10 mouse cellular contexts compared by ENCODE assay signal in genomic region chr1:93080930-93081589, GRCm38 (mm10). TPM values are rescaled to one million over a fixed set of nuclear protein-coding genes. Genes with fewer than 3 reads are reported as not detected.
A peak's percentile ranks its signal among the peaks of the same experiment; 100 is the strongest.
DNase-seq lines count a peak whose midpoint lies in the region; ATAC-seq and TF ChIP-seq lines count a peak whose summit lies in the region.
"Had no signal": no experiment of that assay in that cellular context is flagged by ENCODE, and none has a peak within 500 bp of the region (broad histone marks: within the 10 kb centered on the region; RNA-seq: fewer than 3 reads in every experiment).

No protein-coding gene starts in this region.

- CTCF ChIA-PET in Patski (lab: Charles Lee) = interaction anchor here (0.8 to 1.4 kb wide), 4 partner anchors 11 to 66 kb away, joined by 3 to 5 read pairs (median 3); no protein-coding TSS in a partner anchor

- ATAC-seq in Patski = no peak

- in situ Hi-C loops in Patski (cut with MboI; ENCODE audit: low pct_unique_long_range_greater_than_20kb) = no loop called here

- peak; percentile 86 for TF ChIP-seq CTCF in Patski (IDR thresholded peaks at IDR 0.05)

- peak; percentile 44 to 57 for DNase-seq in heart, postnatal 14 days
- no peak for DNase-seq in heart, adult 11 months
- DNase-seq in 416B (ENCODE audit: low read depth) = peak; percentile 48
- no peak for DNase-seq in Patski (ENCODE audit: low read depth, low spot score)
- peak; percentile 78 for DNase-seq in cerebellum, postnatal 36 days
- peak; percentile 73 for DNase-seq in layer of hippocampus, postnatal 10 days (ENCODE audit: low spot score in 2 of 2)
- peak; percentile 24 to 37 for DNase-seq in monocyte, adult 2 months (ENCODE audit: low read depth in 1 of 2, low spot score in 2 of 2)
- no peak for DNase-seq in urinary bladder, adult 2 months (ENCODE audit: low spot score)

- intact Hi-C loops in heart, postnatal 14 days (cut with DNase I) = loop anchor here (2.0 to 5.0 kb wide), 2 partner anchors 69 to 126 kb away; no protein-coding TSS in a partner anchor

- POLR2A ChIA-PET in Patski (lab: Charles Lee) = no interaction called here

- H3K27me3 ChIP-seq in Patski = peaks cover 6% of the 10 kb centered on the region
- H3K27me3 ChIP-seq: embryonic facial prominence, embryonic 12.5 days; limb, embryonic 13.5 days had no signal

RNA-seq across cellular contexts. Expression of gene Kif1a, which starts 20.7 kb away (rescaled TPM):
- total RNA-seq in heart, postnatal 14 days (2021) = 1 to 10 TPM; 1.7 to 2.6 TPM
- not detected for polyA plus RNA-seq in Patski (2021)
- 100 to 1,000 TPM; 704 to 762 TPM for total RNA-seq in layer of hippocampus, postnatal 10 days (2021)
- polyA plus RNA-seq in urinary bladder, adult 2 months (2012; rRNA removed) = 3.3 and 5.0 TPM in 2 replicates

RNA-seq across cellular contexts. Expression of gene Agxt, which starts 54.0 kb away (rescaled TPM):
- total RNA-seq in heart, postnatal 14 days (2021) = not detected
- polyA plus RNA-seq in Patski (2021) = not detected
- total RNA-seq in layer of hippocampus, postnatal 10 days (2021) = not detected
- polyA plus RNA-seq in urinary bladder, adult 2 months (2012; rRNA removed) = not detected in 2 replicates
- polyA plus RNA-seq: embryonic facial prominence, embryonic 12.5 days; limb, embryonic 13.5 days had no signal

Comparison
In these comparisons a context has a peak if more than half of its experiments do, and no peak if none do; other contexts are left out.
1. DNase-seq: peak in heart, postnatal 14 days (2 of 2), 416B (single experiment), cerebellum, postnatal 36 days (2 of 2), layer of hippocampus, postnatal 10 days (2 of 2) and monocyte, adult 2 months (2 of 2); none in heart, adult 11 months (single experiment), Patski (single experiment) and urinary bladder, adult 2 months (single experiment).
2. RNA of gene Kif1a, which starts 20.7 kb away (total RNA-seq): 704 to 762 TPM in layer of hippocampus, postnatal 10 days; 1.7 to 2.6 TPM in heart, postnatal 14 days; every median in the first group is over 100 times any median in the second.